Mouse (Mus musculus): ENCODE results near the gene Ccdc88c.

The Ccdc88c gene

GRCm38 (mm10) chr12:100925644-100926619, 102.9 kb downstream of the Ccdc88c start:
- in situ Hi-C loops (cut with MboI): no loop called here

- in situ Hi-C loops (cut with MboI): no loop called here
These were observed 104.1 kb downstream of the Ccdc88c start for GRCm38 (mm10) chr12:100924646-100925339.

- in situ Hi-C loops (cut with MboI): no loop called here
These were observed 118.1 kb downstream of the Ccdc88c start for GRCm38 (mm10) chr12:100910731-100911130.

- in situ Hi-C loops (cut with MboI): no loop called here
These were observed 119.1 kb downstream of the Ccdc88c start for GRCm38 (mm10) chr12:100909765-100910164.

GRCm38 (mm10) chr12:100908298-100909034, 120.4 kb downstream of the Ccdc88c start:
- in situ Hi-C loops (cut with MboI): no loop called here

GRCm38 (mm10) chr12:100907598-100908297, 121.1 kb downstream of the Ccdc88c start, which contains the start of gene Gpr68:
Gene Gpr68 (minus strand): TSS chr12:100908198.
- in situ Hi-C loops (cut with MboI): no loop called here

GRCm38 (mm10) chr12:100906861-100907260, 122.0 kb downstream of the Ccdc88c start:
- in situ Hi-C loops (cut with MboI): no loop called here

- in situ Hi-C loops (cut with MboI): no loop called here
These were observed 125.1 kb downstream of the Ccdc88c start for GRCm38 (mm10) chr12:100903761-100904160.

- in situ Hi-C loops (cut with MboI): no loop called here
These were observed 127.5 kb downstream of the Ccdc88c start for GRCm38 (mm10) chr12:100901386-100901785.

- in situ Hi-C loops (cut with MboI): no loop called here
These were observed 128.0 kb downstream of the Ccdc88c start for GRCm38 (mm10) chr12:100900901-100901300.

- in situ Hi-C loops (cut with MboI): no loop called here
These were observed 129.7 kb downstream of the Ccdc88c start for GRCm38 (mm10) chr12:100899111-100899640.

- in situ Hi-C loops (cut with MboI): no loop called here
These were observed 130.9 kb downstream of the Ccdc88c start for GRCm38 (mm10) chr12:100897736-100898650.

- in situ Hi-C loops (cut with MboI): no loop called here
These were observed 132.2 kb downstream of the Ccdc88c start for GRCm38 (mm10) chr12:100896661-100897060.

GRCm38 (mm10) chr12:100895504-100895903, 133.4 kb downstream of the Ccdc88c start:
- in situ Hi-C loops (cut with MboI): no loop called here

GRCm38 (mm10) chr12:100890548-100890947, 138.3 kb downstream of the Ccdc88c start:
- in situ Hi-C loops (cut with MboI): no loop called here

GRCm38 (mm10) chr12:100887801-100888258, 141.0 kb downstream of the Ccdc88c start:
- in situ Hi-C loops (cut with MboI): no loop called here

- in situ Hi-C loops (cut with MboI): no loop called here
These were observed 142.0 kb downstream of the Ccdc88c start for GRCm38 (mm10) chr12:100886877-100887276.

- in situ Hi-C loops (cut with MboI): no loop called here
These were observed 143.3 kb downstream of the Ccdc88c start for GRCm38 (mm10) chr12:100885585-100885984.

GRCm38 (mm10) chr12:100883168-100883567, 145.7 kb downstream of the Ccdc88c start:
- in situ Hi-C loops (cut with MboI): no loop called here

GRCm38 (mm10) chr12:100878556-100878955, 150.3 kb downstream of the Ccdc88c start:
- in situ Hi-C loops (cut with MboI): no loop called here
